Mouse (Mus musculus) spleen, postnatal 4 days (tissue): ENCODE measurements around the gene Abhd14a.
A peak's percentile ranks its signal among the peaks of the same experiment; 100 is the strongest.

Experiments
- DNase-seq, 2 experiments: peaks; one replicate each; pipeline ENCODE4 v3.0.0; 2022; ENCODE audit warnings: low spot score in 2 of 2

Abhd14a gene

DNA sequence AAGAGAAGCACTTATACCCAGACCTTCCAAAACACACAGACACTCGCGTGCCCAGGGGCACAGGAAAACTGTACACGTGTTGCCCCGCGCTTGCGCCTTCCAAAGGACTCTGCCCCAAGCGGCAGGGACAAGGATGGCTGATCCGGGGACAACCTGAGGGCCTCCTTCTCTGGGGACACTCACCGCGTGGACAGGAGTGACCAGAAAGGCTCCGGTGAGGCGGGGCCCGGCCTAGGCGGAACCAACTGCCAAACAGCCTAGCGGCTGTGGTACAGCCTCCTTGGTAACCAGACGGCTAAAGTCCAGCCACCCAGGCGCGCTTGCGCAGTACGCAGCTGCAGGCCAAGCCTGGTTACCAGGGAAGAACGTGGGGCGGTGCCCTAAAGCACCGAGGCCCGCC, at the start of gene Abhd14a, which contains the start of gene Abhd14b:
Abhd14a (minus strand) TSS at position 331 of the 400 bp plus-strand sequence.
Abhd14b (plus strand) TSS at position 112 of the 400 bp plus-strand sequence.
- peak; percentile 79 to 88 for DNase-seq

DNA sequence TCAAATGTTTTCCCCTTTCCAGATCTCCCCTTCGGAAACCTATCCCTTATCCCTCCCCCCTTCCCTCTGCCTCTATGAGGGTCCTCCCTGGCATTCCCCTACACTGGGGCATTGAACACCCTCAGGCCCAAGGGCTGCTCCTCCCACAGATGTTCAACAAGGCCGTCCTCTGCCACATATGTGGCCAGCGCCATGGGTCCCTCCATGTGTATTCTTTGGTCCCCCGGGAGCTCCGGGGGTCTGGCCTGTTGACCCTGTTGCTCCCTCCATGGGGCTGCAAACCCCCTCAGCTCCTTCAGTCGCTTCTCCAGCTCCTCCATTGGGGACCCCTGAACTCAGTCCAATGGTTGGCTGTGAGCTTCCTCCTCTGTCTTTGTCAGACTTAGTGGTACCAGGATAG, 40.1 kb upstream of the Abhd14a start:
- DNase-seq = peak; percentile 8 to 47

DNA sequence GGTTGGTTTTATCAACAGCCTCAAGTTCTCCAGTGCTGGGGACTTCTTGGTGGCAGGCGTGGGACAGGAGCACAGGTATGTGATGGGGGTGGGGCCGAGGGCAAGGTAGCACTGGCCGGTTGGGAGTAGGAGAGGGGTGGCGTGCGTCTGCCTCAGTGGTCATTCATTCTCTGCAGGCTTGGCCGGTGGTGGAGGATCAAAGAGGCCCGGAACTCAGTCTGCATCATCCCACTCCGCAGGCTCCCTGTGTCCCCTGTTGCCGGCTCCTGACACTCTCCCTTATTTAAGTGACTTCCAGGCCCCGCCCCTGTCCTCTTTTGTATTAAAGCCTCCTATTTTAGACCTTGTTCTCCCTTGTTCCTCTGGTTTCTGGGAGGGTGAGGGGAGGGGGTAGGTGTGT, 37.6 kb upstream of the Abhd14a start:
- DNase-seq = peak; percentile 9 to 58

DNA sequence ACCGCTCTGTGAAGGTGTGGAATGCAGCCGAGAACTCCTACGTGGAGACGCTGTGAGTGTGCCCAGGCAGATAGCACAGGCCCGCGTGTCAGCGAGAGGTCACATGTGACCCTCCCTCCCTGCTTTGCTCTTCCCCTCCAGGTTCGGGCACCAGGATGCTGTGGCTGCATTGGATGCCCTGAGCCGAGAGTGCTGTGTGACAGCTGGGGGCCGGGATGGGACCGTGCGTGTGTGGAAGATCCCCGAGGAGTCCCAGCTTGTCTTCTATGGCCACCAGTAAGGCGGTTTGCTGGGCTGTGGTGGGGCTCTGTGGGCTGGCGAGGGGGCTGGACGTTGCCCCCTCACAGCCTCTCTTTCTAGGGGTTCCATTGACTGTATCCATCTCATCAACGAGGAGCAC, 36.1 kb upstream of the Abhd14a start:
- peak in 1 of 2 experiments; percentile 58 for DNase-seq

DNA sequence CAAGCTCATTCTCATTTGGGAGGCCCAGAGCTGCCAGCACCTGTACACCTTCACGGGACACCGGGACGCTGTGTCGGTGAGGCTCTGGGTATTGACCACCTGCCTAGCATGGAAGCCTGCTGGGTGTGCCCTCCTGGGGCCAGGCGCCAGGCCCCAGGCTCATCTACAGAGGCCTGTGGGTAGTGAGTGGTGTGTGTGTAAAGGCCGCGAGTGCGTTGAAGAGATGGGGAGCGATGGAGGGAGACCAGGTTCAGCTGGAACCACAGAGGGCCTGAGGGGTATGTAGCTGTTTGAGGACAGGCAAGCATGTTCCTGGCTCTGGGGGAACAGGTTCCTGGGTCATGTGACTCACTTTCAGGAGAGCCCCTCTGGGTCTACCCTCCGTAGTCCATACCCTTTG, 35.7 kb upstream of the Abhd14a start:
- peak in 1 of 2 experiments; percentile 12 for DNase-seq

DNA sequence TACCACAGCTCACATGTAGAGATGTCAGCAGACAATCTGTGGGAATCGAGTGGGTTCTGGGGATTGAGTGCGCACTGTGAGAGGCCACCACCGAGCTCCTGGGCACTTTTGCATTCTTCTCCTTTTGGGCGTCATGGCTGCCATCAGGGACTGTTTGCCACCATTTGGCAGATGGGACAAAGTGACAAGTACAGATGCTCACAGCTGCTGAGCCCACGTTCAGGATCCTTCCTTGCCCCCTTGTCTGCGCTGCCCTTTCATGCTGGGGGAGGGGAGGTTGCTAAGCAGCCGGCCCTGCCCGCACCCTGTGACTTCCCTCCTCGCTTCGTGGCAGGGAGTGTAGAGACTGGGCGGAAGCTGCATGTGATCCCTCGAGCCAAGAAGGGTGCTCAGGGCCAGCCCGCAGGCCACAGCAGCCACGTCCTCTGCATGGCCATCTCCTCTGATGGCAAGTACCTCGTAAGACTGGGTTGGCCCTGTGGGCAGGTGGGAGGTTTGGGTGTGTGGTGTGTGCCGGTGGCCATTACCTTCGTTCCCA, 35.2 kb upstream of the Abhd14a start:
- DNase-seq = peak; percentile 9 to 56

DNA sequence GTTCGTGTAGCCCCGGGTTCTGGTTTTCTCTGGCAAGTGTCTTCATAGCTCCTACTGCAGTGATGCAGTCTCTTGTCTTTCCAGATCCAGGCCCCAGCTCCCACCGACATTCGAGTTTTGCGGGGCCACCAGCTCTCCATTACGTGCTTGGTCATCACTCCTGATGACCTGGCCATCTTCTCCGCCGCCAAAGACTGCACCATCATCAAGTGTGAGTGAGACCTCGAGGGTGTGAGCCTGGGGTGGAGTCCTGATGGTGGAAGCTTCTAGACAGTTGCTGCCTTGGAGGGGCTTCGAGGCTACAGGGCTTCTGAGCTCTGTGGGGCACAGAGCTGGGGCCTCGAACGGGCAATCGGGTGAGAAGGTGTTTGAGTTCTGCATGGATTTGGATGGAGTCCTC, 34.2 kb upstream of the Abhd14a start:
- DNase-seq = peak; percentile 10 to 57

DNA sequence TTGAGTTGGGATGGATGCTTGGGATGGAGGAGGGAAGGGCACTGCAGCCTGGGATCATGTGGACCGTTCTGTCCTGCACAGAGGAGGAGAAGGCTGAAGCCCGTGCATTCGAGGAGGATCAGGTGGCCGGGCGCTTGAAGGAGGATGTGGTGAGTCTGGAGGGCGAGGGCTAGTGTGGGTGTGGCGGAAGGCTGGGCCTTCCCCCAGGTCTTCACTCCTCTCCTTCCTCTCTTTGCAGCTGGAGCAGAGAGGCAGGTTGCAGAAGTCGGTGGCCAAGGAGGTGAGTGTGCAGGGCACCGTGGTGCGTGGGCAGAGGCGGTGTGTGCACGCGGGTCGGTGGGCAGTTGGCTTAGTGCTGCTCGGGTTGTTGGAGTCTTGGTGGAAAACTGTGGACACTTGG, 33.6 kb upstream of the Abhd14a start:
- DNase-seq = peak; percentile 12 to 61

DNA sequence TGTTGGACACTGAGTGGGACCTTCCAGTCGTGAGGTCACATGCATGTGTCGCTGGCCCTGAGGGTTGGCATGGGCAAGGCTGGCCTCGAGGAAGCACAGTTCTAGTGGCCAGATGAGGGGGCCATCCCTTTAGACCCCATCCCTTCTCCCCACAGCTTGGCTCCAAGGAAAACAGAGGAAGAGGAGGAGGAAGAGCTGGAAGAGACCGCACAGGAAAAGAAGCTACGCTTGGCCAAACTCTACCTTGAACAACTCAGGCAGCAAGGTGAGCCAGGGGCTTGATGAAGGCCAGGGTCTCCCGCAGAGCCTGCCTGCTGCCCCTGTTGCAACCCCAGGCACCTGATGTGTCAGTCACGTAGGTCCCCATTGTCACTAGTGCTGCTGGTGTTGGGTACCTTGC, 33.1 kb upstream of the Abhd14a start:
- peak; percentile 11 to 54 for DNase-seq

DNA sequence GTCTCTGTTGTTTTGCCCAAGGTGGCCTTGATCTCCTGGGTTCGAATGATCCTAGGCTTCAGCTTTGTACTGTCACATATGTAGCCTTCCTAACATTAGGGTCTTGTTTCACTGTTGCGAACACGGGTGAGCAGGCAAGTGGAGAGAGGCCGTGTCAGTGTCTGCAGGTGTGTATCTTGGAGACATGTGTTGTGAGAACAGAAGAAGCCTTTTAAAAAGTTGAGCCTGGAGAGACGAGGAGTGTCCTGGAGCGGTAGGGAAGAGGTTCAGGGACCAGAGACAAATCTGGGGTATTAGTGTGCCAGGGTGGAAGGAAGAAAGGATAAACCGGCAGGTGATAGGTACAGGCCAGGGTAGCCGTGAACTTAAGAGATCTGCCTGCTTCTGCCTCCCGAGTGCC, 30.6 kb upstream of the Abhd14a start:
- peak; percentile 7 to 54 for DNase-seq

DNA sequence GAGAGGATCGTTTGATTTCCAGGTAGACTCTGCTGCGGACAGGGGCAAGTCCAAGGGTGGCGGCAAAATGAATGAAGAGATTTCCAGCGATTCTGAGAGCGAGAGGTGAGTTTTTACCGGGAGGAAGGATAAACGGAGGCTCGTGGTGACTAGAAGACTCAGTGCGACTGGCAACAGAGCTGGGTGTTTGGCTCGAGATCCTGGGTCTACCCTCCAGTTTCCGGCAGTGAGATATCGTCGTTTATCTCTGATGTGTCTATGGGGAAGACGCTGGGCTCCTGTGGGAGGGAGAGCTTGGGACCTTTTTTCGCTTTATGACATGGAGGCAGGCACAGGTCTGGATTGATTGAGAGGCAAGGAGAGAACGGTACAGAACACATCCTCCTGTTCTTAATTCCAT, 30.2 kb upstream of the Abhd14a start:
- DNase-seq = peak; percentile 11 to 58

DNA sequence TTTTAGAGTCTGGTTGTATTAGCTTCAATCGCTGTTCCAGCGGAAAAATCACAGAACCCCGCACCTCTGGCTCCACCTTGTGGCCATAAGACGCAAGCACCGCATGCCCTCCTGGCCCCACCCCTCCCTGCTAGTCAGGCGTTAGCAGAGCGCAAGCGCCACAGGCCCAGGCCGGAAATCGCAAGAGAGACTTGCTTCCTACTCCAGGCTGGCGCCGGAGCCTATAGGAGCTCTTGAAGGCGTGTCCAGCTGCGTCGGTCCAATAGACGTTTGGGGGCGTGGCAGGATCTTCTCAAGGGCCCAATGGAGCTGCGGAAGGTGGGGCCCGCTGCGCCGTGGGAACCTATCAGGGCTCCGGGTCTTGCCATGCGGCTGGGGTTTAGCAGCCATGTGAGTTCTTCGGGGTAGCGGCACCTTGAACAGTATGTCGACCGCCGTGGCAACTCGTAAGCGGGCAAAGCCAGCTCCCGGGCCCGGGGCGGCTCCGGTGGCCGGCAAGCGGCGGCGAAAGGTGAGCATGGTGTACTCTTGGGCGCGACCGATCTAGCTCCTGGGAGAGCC, 29.5 kb upstream of the Abhd14a start, which contains the start of gene Parp3:
Parp3 (minus strand) TSS at position 26 of the 561 bp plus-strand sequence.
- DNase-seq = peak; percentile 97

DNA sequence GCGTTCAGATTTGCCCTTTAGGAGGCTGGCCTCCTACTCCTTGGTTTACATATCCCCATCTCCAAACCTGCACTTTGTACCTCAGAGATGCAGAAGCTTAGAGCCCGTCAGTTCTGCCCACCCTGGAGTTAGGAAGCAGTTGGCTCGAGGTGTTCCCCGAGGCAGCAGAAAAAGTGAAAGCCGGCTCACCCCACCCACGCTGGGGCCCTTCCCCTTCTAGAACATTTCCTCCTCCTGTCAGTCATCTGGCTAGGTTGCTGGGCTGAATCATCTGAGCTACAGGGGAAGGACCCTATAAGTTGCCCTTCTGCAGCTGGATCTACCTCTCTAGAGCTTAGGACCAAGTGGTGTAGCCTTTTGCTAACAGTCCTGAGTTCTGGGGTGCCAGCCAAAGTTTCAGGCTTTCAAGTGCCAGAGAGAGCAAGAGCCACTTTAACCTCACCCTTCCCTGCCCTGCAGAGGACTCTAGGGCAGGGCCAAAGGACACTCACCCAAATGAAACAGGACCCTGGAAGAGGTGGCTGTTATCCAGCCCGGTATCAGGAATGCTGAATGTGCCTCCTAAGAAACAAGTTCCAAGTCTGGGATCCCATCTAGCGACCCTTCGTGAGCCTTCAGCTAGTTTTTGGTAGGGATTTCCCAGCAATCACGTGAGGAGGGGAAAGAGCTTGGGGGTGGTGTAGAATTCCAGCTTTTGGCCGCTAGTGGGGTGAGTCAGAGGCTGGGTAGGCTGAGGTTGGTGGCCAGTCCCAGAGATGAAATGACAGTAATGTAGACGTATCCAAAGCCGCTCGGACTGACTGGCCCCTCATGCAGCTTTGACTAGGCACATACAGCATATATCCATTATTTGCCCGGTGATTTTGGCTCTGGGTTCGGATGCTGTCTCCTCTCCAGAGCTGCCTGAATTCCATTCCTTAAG, 28.8 kb upstream of the Abhd14a start:
- peak; percentile 60 to 76 for DNase-seq

DNA sequence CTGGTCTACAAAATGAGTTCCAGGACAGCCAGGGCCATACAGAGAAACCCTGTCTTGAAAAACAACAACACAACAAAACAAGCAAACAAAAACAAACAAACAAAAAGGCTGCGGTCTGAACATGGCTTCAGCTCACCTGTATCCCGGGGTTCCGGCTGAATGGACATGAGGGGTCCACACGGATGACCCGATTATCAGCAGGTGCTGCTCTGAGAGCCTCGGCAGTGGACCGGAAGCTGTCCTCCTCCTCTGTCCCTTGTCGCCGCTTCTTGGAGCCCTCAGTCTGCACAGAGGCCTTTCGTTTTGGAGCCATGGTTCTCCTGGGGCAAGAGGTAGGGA, 28.2 kb upstream of the Abhd14a start, which contains the start of gene Rrp9:
Rrp9 (plus strand) TSS at position 301 of the 339 bp plus-strand sequence.
- no peak for DNase-seq

DNA sequence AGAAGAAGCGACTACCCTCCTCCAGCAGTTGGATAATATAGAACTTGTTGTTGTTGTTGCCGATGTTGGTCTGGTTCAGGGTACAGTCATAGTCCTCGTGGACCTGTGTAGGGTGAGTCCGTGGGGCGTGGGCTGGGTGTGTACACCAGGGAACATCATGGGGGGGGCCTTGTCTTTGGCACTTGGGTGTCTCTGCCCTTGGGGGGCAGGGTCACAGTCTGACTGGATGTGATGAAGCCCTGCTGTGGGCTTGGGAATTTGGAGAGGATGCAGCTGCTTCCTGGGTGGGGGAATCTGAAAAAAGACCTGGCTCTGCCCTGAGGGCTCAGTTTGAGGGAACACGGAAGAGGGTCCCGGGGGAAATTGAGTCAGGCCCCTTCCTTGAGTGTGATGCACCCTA, 27.6 kb upstream of the Abhd14a start:
- peak; percentile 12 to 63 for DNase-seq

DNA sequence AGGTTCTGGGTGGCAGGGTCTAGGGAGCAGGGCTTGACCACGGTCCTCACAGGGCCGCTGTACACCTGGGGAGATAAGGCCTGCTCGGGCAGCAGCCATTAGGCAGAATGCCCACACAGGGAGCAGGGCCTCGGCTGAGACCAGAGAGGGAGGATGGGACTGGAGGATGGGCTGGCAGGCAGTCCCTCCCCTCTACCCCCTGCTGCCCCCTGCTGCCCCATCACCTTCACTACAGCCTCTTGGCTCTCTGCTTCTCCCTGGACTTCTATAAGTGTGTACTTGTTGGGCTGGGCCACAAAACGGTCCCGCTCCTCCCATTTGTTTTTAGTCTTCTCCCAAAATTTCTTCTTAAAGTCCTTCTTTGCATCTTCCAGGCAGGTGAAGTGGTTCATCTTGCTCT, 27.0 kb upstream of the Abhd14a start:
- DNase-seq = peak; percentile 66 to 87

DNA sequence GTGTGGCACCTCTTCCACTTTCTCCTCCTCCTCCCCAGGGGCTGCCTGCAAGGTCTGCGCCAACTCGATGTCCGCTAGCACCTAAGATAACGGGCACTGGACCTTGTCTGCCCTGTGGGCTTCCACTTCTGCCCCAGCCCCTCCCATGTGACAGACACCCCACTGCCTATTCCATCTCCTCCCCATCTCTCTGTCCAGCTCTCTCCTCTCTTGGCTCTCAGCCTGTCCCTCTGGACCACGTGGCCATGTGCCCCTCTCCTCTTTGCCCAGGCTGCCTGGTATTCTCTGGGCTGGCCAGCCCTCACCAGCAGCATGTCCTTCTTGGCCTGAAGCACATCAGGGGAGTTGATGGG, 26.3 kb upstream of the Abhd14a start:
- peak; percentile 11 to 62 for DNase-seq

DNA sequence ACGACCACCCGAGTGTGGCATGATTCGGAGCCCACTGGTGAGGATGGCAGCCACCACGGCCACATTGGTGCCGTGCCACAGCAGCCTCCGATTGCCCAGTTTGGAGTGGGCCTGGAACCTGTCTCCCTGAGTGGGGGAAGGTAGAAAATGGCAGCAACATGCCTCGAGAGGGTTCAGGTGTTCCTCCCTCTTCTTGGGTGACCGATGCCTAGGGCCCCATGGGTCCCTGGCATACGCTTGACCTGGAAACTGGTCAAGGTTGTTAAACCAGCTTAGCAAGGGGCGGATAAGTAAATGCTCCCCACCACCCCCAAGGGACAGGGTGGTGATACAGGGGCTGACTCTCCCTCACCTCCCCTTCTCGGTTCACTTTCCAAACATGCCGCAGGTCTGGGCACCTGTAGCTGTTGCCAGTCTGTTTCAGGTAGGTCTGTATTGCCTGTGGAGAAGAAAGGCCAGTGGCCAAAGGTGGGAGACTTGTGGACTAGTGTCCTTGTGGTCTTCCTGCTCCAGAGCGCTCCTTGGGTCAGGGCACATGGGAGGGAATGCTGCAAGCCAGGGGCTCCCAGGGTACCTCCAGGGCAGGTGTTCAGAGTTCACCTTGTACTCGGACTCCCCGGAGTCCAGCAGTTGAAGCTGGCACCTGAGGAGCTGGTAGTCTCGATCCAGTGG, 25.7 kb upstream of the Abhd14a start:
- DNase-seq = peak in 1 of 2 experiments; percentile 60

DNA sequence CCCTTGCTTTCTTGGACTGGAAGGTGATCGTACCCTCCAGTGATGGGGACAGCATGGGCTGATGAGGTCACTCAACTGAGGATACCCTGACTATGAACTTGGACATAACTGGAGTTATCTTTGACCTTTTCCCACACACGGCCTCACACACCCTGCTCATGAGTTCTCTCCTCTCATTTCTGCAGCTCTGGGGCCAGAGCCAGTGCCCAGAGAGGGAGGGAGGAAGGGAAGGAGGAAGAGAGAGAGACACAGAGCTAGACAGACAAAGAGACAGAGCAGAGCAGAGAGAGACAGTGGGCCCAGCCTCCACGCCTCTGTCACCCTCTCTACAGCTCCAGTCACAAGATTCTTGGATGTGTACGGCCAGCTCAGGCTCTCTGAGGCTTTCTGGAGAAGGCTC, 24.8 kb upstream of the Abhd14a start:
- DNase-seq = no peak

DNA sequence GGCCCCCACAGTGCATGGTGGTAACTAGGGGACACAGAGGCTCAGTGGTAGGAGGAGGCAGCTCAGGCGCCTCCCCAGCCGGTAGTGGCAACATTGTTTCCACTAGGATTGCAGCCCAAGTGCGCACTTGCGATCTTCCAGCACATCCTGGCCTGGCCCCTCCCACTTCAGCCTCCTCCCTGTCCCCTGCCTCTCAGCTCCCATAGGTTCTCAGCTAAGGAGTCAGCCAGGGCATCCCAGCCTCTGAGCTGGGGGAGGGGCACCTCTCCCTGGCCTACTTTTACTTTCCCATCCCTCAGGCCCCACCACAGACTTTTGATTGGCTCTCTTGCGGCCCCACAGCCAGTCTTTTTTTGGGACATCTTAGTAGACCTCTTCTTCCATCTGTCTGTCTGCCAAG, 24.4 kb upstream of the Abhd14a start:
- no peak for DNase-seq

DNA sequence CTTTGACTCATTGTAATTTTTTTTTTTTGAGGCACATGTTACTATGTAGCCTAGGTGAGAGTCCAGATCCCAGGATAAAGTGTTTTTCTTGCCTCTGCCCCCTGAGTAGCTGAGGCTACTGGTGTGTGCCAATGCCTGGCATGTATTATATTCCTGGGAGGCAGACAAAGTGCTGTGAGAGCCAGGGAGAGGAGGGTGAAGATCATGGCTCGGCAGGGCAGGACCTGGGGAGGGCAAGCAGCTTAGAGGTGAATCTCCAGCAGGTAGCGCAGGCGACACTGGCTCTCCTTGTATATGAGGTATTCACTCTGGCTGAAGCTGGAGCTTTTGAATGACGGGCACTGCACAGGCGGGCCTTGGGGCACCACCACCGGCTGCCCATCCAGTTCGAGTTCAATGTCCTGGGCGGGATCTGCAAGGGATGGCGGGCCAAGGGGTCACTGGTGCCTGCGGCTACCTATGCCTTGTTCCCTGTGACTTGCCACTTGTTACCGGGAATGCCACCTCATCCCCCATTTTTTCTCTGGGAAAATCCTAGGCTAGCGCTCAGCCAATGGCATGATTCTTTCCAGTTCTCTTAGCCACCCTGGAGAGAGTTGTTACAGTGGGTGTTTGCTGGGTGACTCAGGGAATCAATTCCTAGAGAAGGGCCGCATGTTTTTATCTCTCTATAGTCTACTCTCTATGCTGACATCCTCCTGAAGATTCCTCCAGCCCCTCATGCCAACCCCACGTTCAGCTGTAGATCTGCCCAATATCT, 23.7 kb upstream of the Abhd14a start:
- DNase-seq = no peak
